Mouse (Mus musculus): ENCODE results near the gene Uaca.

Uaca gene

DNA sequence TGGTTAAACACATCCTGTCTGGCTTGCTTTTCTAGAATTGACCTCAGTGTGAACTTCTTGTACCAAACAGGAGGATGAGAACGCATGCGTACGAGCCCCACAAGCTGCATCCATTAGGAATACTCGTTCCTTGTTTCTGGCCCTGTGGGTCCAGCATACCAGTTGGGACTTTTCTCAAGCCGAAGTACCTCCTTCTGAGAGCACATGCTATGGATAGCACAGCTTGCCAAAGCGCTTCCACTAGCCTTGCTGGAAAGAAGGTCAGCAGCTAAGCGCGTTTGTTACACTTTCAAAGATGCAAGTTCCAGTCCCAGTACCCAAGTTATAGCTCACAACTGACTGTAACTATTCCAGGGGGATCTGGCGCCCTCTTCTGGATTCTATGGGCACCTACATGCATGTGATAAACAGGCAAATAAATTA lies 93.1 kb downstream of the Uaca start:
- no peak for DNase-seq

DNA sequence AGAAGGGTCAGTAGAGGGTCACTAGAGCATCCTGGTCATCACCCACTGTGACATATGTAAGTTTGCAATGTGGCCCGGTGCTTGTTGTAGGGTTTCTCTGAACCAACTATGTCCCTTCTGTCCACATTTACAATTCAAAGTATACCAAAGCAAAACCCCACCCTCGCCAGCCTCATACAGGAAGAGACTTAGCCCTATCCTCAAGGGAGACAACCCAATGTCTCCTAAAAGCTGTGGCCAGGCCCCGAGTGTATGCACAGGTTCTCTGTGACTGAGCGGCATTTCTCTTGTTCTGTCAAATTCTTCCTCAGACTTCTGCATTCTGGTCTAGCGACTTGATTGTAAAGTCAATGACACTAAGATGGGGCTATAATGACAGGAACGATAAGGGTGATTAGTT lies 99.2 kb downstream of the Uaca start:
- DNase-seq = no peak

DNA sequence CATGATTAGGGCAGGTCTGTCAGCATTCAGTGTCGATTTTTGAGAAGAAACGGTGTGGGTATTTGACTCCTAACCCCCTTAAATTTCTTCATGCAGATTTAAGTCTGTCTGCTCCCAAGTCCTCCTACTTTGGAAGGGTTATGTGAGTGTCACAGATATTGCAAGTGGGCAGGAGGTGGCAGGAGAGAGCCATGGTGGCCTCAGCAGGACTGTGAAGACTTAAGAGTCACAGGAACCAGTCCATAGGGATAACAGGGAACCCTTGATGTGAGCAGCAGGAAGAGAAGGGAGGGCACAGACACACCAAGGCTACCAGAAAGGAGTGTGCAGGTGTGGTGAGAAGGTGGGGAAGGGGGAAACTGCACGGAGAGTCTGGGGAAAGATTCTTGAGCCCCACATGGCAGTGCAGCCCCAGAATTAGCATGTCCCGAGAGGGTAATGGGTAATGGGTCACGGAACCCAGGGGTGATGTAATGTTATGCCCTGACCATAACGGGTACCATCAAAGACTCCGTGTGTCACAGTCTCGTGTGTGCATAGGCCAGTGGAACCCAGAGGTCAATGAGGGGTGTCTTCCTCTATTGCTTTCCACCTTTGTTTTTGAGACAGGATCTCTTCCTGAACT lies 101.3 kb downstream of the Uaca start:
- peak; percentile 36 to 52 for DNase-seq

DNA sequence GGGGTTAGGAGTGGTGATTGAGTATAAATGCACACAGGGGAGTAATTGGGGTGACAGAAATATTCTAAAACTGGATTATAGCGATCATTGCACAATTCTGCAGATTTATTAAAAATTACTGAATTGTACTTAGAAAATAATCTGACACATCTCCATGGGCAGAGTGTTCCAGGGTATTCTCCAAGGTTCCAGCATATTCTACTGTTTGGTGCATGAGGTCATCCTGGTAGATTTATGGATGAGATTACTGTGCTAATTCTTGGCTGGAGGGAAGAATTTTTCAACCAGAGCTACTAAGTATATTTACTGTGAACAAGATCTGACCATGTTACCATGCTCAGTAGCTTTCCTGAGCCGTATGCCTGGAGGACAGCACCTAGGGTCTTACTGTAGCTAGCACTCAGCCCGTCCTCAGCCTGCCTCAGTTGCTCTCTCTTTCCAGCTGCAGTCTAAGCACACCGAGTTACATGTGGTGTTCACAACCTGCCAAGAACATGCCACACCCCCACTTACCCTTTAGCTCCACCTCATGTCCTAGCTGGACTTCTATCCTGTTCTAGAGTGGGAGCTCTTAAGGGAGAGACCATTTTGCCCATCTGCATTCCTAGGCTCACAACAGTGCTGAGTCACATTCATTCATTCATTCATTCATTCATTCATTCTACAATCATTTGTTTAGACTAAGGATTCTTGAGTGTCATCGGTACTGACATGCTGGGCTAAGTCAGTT lies 104.1 kb downstream of the Uaca start:
- peak in 1 of 2 experiments; percentile 16 for DNase-seq

DNA sequence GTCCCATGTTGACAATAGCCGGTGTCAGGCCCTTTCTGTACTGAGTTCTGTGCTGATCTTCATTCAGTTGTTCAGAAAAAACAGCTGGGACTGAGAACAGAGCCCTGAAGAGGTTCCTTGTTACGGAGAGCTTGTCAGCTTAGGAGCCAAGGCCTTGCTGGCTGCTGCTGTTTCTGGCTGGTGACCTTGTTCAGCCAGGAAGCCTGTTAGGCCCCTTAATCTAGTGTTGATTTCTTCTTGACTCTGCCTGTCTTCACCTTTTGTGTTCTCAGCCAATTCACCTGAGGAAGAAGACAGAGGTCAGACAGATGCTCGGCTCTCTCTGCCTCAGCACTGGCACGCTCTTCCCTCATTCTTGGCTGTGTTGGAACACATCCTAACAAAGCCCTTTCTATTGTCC lies 104.9 kb downstream of the Uaca start:
- no peak for DNase-seq

DNA sequence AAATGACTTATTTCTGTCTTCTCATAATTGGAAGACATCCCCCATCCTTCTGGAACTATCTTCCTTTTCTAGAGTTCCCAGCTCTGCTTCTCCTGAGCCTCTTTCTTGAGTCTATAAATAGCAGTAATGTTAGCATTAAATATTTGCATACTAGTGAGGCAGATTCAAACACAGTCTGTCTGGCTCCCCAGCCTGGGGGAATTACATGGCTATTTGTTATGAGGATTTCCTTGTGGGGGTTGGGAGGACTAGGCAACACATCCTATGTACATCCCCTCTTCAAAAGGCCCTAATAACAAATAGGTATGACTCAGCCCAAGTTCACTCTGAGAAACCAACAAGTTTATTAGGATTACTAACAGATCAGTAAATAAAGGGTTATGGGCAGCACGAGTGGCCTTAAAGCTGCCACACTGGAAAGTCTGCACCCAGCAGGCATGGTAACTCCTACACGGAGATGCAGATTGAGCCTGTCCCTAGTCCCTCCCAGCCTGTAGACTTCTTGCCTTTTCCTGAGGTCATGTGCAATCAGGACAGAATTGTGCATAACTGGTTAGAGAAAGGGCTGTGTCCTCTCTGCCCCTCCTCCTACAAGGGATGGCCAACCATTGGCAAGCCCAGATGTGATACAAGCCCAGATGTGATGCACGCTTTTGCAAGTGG lies 105.6 kb downstream of the Uaca start:
- DNase-seq = no peak

DNA sequence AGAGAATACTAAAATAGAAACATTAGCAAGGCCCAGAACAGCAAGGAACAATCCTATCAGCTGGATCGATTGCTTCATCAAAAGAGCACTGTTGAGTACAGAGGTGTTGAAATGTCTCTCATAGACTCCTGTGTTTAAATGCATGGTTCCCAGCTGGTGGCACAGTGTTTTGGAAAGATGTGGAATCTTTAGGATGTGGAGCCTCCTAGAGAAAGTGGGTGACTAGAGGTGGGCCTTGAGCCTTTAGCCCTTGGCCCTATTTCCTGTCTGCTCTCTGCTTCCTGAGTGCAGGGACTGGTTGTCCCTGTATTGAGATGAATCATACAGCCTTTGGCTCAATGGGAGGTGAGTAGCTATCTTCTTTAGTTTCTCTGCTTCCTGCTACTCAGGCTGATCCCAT lies 117.9 kb downstream of the Uaca start:
- DNase-seq = no peak

DNA sequence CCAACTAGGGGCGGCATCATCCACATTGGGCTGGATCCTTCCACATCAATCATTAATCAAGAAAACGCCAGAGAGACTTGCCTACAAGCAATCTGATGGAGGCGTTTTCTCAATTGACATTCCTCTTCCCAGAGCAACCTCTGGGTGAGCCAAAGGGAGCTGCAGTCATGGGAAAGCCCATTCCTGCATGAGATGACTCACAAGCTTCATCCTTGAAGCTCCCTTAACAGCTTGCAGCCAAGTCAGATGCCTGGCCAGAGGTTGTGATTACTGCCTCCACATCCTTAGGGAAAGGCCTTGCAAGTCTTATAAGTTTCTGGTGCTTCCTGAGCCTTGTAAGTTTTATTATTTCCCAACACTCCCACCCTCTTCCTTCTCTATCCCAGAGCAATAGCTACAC lies 119.3 kb downstream of the Uaca start:
- no peak for DNase-seq

DNA sequence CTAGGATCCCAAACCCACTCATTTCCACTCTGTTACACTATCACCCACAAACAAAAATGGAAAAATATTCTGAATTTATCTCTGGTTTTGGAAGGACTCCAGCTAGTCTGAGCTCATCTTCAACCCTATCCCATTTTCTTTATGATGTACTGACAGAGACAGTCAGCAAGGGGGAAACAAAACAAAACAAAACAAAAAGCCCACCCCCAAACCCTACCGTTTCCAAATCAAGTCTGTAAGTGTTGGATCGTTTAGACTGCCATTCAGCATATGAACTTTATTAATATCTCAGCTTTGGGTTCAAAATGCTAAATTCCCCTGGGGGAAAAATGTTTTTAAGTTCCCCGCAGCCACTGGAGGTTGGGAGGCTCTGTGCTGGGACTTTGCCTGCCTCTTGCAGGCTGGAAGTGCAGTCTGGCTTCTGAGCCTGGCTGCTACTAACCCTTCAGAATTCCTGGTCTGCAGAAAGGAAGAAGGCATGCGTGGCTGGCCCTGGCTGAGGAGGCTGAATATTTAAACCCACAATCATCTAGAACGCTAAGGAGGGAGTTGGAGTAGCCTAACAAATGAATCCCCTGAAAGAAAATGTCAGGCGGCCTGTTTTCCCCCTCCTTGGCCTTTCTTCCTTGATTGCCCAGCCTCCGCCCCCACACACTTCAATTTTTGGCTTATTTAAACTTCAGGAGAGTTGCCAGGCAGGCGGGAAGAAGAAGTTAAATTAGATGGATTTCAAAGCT lies 125.8 kb downstream of the Uaca start:
- DNase-seq = no peak

DNA sequence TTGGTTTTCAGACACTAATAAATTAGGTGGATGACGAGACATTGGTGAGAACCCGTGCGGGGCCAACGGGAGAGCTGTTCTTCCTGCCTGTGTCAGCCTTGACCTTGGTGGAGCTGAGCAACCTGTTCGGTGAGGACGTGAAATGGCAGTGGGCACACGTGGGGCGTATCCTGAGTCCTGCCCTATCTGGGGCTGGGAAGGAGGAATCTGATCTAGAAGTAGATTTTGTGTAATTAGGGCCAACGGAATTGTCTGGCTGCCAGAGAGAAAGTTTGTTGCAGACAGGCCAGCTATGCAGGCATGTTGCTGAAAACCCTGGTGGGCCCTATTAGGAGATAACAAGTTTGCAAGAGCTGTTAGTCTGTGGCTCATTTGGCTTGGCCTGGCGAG lies 126.3 kb downstream of the Uaca start:
- DNase-seq = peak in 1 of 2 experiments; percentile 18

DNA sequence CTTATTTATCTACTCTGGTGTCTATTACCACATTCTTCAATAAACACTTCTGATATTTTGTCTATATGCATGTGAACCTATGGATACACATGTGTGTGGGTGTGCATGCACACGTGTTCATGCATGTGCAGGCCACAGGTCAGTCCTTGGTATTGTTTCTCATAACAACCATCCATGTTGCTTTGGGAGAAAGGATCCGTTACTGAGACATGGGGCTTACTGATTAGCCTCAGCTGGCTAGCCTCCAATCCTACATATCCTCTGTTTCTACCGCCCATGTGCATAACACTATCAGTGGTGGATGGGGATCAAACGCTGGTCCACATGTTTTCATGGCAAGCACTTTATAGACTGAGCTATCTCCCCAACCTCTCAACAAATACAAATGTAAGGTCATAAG lies 126.9 kb downstream of the Uaca start:
- no peak for DNase-seq

DNA sequence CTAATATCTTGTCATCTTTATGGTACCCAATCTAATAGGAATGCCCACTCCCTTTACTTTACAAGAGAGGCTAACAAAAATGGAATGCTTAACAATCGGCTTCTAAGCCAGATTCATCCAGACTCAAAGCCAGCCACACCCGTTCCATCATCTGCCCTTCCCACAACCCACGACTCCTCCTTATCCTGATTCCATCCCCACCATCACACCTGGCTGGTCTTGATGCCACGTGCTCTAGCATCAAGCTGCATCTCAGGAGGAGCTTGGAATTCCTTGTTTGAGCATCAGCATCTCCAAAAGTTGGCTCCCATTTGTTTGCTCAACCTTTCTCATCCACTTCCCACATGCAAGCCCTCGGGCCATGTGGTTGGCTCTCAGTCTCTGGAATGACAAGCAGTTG lies 127.5 kb downstream of the Uaca start:
- DNase-seq = no peak

DNA sequence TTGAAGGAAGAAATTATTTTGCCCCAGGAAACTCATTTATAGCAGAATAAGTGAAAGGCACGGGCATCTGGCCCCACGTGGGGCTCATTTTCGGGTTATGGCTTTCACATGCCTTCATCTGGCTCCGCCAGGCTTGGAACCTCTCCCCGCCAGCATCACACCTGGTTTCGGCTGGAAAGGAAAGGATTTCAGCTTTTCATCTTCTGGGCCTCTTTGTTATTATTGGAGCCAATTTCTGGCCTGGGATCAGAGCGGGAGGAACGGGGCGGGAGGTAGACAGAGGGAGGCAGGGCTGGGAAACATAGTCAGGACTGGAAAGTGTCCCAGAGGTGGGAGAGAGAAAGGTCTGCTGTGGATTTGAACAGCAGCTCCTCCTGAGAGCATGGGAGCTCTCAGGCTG lies 132.0 kb downstream of the Uaca start:
- DNase-seq = no peak

DNA sequence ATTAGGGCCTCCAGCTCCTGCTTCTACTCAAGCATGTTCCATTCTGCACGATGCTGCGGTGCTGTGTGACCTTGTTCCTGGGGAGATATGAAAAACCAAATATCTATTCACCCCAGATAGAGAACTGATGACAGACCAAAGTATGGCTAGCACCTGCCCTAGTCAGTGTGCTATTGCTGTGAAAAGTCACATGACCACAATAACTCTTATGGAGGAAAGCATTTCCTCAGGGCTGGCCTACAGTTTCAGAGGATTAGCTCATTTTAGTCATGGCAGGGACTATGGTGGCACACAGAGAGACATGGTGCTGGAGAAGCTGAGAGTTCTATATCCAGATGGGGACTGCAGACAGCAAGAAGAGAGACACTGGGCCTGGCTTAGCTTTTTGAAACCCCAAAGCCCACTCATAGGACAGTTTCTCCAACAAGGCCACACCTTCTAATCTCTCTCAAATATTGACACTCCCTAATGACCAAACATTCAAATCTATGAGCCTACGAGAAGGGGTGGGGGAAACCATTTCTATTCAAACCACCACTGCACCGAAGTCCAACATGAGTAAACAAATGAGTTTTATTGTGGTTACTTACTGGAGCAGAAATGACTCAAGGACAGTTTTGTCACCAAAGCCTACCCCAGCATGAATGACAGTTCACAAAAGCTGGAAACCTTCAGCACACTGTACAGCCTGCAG lies 135.1 kb downstream of the Uaca start:
- DNase-seq = no peak

Measured in lung, adult 18-20 months (tissue).